Mouse (Mus musculus): ENCODE results near the gene Ndufv3. TPM values are rescaled to one million over a fixed set of nuclear protein-coding genes. Genes with fewer than 3 reads are reported as not detected.

The Ndufv3 gene
- polyA plus RNA-seq, 1 experiment, result 469 TPM

- no peaks in the 10 kb centered on the region for H3K36me3 ChIP-seq (ENCODE audit: control insufficient read depth, insufficient read depth)
- H3K4me3 ChIP-seq, result peak overlapping the region; percentile 48
- TF ChIP-seq MYOD1 (IDR thresholded peaks at IDR 0.05; ENCODE audit: control insufficient read depth in 1 of 3, insufficient read length in 2 of 3, low read depth in 2 of 3) (no peak), POLR2AphosphoS2 (IDR thresholded peaks at IDR 0.05; ENCODE audit: insufficient read length, low read depth) (no peak), USF1 (IDR thresholded peaks at IDR 0.05; ENCODE audit: low read depth) (no peak), MYOG (IDR thresholded peaks at IDR 0.05; ENCODE audit: control insufficient read depth in 1 of 3, insufficient read depth in 1 of 3, insufficient read length in 2 of 3, low read depth in 2 of 3) (no peak), TCF3 (IDR thresholded peaks at IDR 0.05; ENCODE audit: insufficient read length, low read depth) (no peak), SRF (IDR thresholded peaks at IDR 0.05; ENCODE audit: control insufficient read depth, insufficient read length, low read depth) (no peak), CEBPB (IDR thresholded peaks at IDR 0.05; ENCODE audit: insufficient read depth, poor library complexity, severe bottlenecking) (no peak), E2F4 (IDR thresholded peaks at IDR 0.05; ENCODE audit: insufficient read depth) (no peak), TCF12 (IDR thresholded peaks at IDR 0.05; ENCODE audit: insufficient read depth, poor library complexity, severe bottlenecking) (no peak), REST (IDR thresholded peaks at IDR 0.05; ENCODE audit: insufficient read depth, insufficient read length) (no peak)
- no peaks in the 10 kb centered on the region for H3K27me3 ChIP-seq (ENCODE audit: control insufficient read depth, insufficient read depth, insufficient read length)
- peak overlapping the region; percentile 94 for H3K4me2 ChIP-seq (ENCODE audit: low read depth)
- H3ac ChIP-seq (ENCODE audit: control insufficient read depth, insufficient read length), result peak overlapping the region; percentile 81
- peaks cover 48% of the 10 kb centered on the region for H3K79me2 ChIP-seq (ENCODE audit: control insufficient read depth, insufficient read depth)
Observed at GRCm38 (mm10) chr17:31565141-31566056, 45.5 kb downstream of the Ndufv3 start.

DNA sequence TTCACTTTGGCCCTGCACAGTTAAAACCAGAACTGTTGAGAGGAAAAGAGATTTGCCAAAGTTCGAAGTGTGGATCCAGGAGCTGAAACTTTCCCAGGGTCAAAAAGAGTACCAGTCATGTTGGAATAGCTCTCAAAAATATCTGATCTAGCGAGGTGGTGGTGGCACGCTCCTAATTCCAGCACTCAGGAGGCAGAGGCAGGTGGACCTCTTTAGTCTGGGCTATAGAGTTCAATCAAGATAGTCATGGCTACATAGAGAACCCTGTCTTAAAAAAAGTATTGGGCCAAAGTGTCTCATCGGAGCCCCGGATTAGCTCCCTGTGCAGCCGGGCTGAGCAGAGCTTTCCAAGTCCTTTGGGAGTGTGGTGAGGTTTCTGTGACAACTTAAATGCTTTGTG, 46.4 kb downstream of the Ndufv3 start:
- Histone ChIP-seq H3K36me3 (ENCODE audit: control insufficient read depth, insufficient read depth) (no peaks in the 10 kb centered on the region), H3K27me3 (ENCODE audit: control insufficient read depth, insufficient read depth, insufficient read length) (no peaks in the 10 kb centered on the region), H3ac (ENCODE audit: control insufficient read depth, insufficient read length) (no peak overlapping the region), H3K79me2 (ENCODE audit: control insufficient read depth, insufficient read depth) (peaks cover 48% of the 10 kb centered on the region), H3K4me3 (peak overlapping the region; percentile 48), H3K4me2 (ENCODE audit: low read depth) (peak overlapping the region; percentile 94)
- no peak for TF ChIP-seq USF1 (IDR thresholded peaks at IDR 0.05; ENCODE audit: low read depth)
- no peak for TF ChIP-seq MYOG (IDR thresholded peaks at IDR 0.05; ENCODE audit: control insufficient read depth in 1 of 3, insufficient read depth in 1 of 3, insufficient read length in 2 of 3, low read depth in 2 of 3)
- no peak for TF ChIP-seq E2F4 (IDR thresholded peaks at IDR 0.05; ENCODE audit: insufficient read depth)
- no peak for TF ChIP-seq TCF3 (IDR thresholded peaks at IDR 0.05; ENCODE audit: insufficient read length, low read depth)
- TF ChIP-seq REST (IDR thresholded peaks at IDR 0.05; ENCODE audit: insufficient read depth, insufficient read length), result no peak
- TF ChIP-seq SRF (IDR thresholded peaks at IDR 0.05; ENCODE audit: control insufficient read depth, insufficient read length, low read depth), result no peak
- no peak for TF ChIP-seq POLR2A (IDR thresholded peaks at IDR 0.05; ENCODE audit: insufficient read length, low read depth)
- TF ChIP-seq TCF12 (IDR thresholded peaks at IDR 0.05; ENCODE audit: insufficient read depth, poor library complexity, severe bottlenecking), result no peak
- no peak for TF ChIP-seq MAX (IDR thresholded peaks at IDR 0.05; ENCODE audit: low read depth)
- TF ChIP-seq MYOD1 (IDR thresholded peaks at IDR 0.05; ENCODE audit: control insufficient read depth in 1 of 3, insufficient read length in 2 of 3, low read depth in 2 of 3), result no peak
- TF ChIP-seq POLR2AphosphoS2 (IDR thresholded peaks at IDR 0.05; ENCODE audit: insufficient read length, low read depth), result no peak
- no peak for TF ChIP-seq CEBPB (IDR thresholded peaks at IDR 0.05; ENCODE audit: insufficient read depth, poor library complexity, severe bottlenecking)

GRCm38 (mm10) chr17:31569756-31570155, 49.8 kb downstream of the Ndufv3 start:
- Histone ChIP-seq H3K4me2 (ENCODE audit: low read depth) (peak overlapping the region; percentile 46), H3K36me3 (ENCODE audit: control insufficient read depth, insufficient read depth) (no peaks in the 10 kb centered on the region), H3K4me3 (no peak overlapping the region), H3K27me3 (ENCODE audit: control insufficient read depth, insufficient read depth, insufficient read length) (no peaks in the 10 kb centered on the region), H3K79me2 (ENCODE audit: control insufficient read depth, insufficient read depth) (peaks cover 48% of the 10 kb centered on the region), H3ac (ENCODE audit: control insufficient read depth, insufficient read length) (no peak overlapping the region)
- TF ChIP-seq SRF (IDR thresholded peaks at IDR 0.05; ENCODE audit: control insufficient read depth, insufficient read length, low read depth), result no peak
- no peak for TF ChIP-seq MAX (IDR thresholded peaks at IDR 0.05; ENCODE audit: low read depth)
- no peak for TF ChIP-seq MYOG (IDR thresholded peaks at IDR 0.05; ENCODE audit: control insufficient read depth in 1 of 3, insufficient read depth in 1 of 3, insufficient read length in 2 of 3, low read depth in 2 of 3)
- TF ChIP-seq POLR2AphosphoS2 (IDR thresholded peaks at IDR 0.05; ENCODE audit: insufficient read length, low read depth), result no peak
- no peak for TF ChIP-seq USF1 (IDR thresholded peaks at IDR 0.05; ENCODE audit: low read depth)
- no peak for TF ChIP-seq REST (IDR thresholded peaks at IDR 0.05; ENCODE audit: insufficient read depth, insufficient read length)
- no peak for TF ChIP-seq MYOD1 (IDR thresholded peaks at IDR 0.05; ENCODE audit: control insufficient read depth in 1 of 3, insufficient read length in 2 of 3, low read depth in 2 of 3)
- no peak for TF ChIP-seq POLR2A (IDR thresholded peaks at IDR 0.05; ENCODE audit: insufficient read length, low read depth)
- no peak for TF ChIP-seq TCF3 (IDR thresholded peaks at IDR 0.05; ENCODE audit: insufficient read length, low read depth)
- no peak for TF ChIP-seq E2F4 (IDR thresholded peaks at IDR 0.05; ENCODE audit: insufficient read depth)
- no peak for TF ChIP-seq CEBPB (IDR thresholded peaks at IDR 0.05; ENCODE audit: insufficient read depth, poor library complexity, severe bottlenecking)
- TF ChIP-seq TCF12 (IDR thresholded peaks at IDR 0.05; ENCODE audit: insufficient read depth, poor library complexity, severe bottlenecking), result no peak

GRCm38 (mm10) chr17:31570321-31570925, 50.5 kb downstream of the Ndufv3 start:
- no peaks in the 10 kb centered on the region for H3K36me3 ChIP-seq (ENCODE audit: control insufficient read depth, insufficient read depth)
- H3K4me3 ChIP-seq, result no peak overlapping the region
- H3ac ChIP-seq (ENCODE audit: control insufficient read depth, insufficient read length), result no peak overlapping the region
- peak overlapping the region; percentile 46 for H3K4me2 ChIP-seq (ENCODE audit: low read depth)
- H3K79me2 ChIP-seq (ENCODE audit: control insufficient read depth, insufficient read depth), result peaks cover 47% of the 10 kb centered on the region
- TF ChIP-seq POLR2A (IDR thresholded peaks at IDR 0.05; ENCODE audit: insufficient read length, low read depth), result no peak
- no peak for TF ChIP-seq SRF (IDR thresholded peaks at IDR 0.05; ENCODE audit: control insufficient read depth, insufficient read length, low read depth)
- H3K27me3 ChIP-seq (ENCODE audit: control insufficient read depth, insufficient read depth, insufficient read length), result no peaks in the 10 kb centered on the region
